Mouse (Mus musculus): ENCODE measurements around the gene Rab14. TPM values are rescaled to one million over a fixed set of nuclear protein-coding genes. Genes with fewer than 3 reads are reported as not detected.

Gene Rab14
- total RNA-seq, 2 experiments from 2014 or later: 218 to 225 TPM

DNA sequence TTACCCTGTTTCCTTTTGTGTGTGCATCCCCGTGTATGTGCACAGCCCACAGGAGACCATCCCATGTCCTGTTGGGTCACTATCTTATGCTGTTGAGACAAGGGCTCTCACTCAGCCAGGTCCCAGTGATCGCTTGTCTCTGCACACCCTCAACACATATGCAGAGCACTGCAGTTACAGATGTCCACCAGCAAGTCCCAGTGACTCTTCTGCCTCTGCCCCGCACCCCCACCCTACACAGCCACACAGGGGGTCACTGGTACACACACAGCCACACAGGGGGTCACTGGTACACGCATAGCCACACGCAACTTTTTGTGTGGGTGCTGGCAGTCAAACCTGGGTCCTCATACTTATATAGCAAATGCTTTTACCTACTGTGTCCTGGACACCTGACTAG is 37.5 kb downstream of the Rab14 start:
- intact Hi-C loops (cut with DNase I): no loop called here
- DNase-seq (ENCODE audit: extremely low spot score in 1 of 2, low spot score in 2 of 2): no peak

DNA sequence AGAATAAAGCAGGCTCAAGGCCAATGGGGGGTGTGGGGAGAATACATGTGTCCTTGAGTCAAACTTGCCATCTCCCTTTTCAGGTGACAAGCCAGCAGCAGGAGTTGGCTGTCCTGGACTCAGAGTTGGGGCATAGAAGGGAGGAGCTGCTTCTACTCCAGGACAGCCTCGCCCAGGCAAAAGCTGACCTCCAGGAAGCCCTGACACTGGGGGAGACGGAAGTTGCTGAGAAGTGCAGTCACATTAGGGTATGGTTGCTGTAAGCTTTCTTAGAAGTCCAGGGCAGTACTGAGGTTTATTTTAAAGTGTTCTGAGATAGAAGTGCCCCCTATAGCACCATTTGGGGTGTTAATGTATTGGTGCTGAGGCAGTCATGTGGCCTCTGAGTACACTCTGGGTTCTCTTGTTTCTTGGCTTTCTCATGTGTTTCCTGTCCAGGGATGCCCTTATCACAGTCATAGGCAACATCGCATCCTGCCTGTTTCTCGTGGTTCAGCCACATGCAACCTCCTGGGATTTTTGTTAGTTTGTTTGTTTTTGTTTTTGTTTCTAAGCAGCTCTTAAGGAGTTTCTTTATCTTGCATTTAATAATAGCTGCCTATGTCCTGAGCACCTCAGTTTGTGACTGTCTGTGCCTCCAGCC is 39.0 kb downstream of the Rab14 start:
- intact Hi-C loops (cut with DNase I): no loop called here
- DNase-seq (ENCODE audit: extremely low spot score in 1 of 2, low spot score in 2 of 2): no peak

DNA sequence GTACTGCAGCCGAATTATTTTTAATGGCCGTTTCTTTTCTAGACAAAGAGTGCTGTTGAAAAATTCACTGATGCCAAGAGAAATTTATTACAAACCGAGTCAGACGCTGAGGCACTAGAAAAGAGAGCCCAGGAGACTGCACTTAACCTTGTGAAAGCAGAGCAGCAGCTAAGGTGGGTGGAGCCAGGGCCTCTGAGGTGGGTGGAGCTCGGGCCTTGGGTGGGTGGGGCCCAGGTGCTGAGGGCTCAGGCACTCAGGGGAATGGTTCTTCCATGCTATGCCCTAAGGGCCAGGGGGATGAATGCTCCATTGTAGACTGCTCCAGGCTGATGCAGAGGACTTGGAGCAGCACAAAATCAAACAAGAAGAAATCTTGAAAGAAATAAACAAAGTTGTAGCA is 40.7 kb downstream of the Rab14 start:
- intact Hi-C loops (cut with DNase I): no loop called here
- no peak for DNase-seq (ENCODE audit: extremely low spot score in 1 of 2, low spot score in 2 of 2)

DNA sequence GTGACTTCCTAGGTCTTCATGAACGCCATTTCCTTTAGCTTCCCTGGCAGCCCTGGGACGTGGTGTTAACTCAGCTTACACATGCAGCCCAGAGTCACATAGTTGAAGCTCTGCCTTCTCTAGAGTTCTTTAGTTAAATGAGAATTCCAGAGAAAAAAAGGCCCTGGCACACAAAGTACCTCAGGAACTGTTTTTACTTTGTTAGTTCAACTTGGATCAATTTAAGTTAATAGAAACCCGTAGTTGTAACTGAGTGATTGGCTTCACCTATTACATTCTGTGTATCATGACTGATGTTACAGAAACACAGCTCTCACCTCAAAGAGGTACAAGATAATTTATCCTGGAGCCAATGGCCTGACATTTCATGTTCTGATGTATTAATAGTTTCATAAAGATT is 42.6 kb downstream of the Rab14 start:
- no peak for DNase-seq (ENCODE audit: extremely low spot score in 1 of 2, low spot score in 2 of 2)
- intact Hi-C loops (cut with DNase I): no loop called here

DNA sequence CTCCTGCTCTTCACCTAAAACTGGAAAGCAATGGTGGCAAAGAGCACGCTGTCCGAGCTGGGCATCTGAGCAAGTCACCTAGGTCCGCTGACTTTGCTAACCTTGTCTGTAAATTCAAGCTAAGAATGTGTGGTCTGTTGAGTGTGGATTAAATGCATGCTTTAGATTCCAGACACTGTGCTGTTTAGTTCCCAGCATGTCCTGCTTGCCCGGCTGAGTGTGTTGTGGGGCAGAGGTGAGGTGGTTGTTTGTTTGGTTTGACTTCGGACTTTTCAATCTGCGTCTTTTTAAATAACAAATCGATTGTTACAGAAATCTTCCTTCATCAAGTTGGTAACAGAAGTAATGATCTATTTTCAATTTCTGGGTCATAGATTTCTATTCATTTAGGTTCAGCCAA is 43.1 kb downstream of the Rab14 start:
- no peak for DNase-seq (ENCODE audit: extremely low spot score in 1 of 2, low spot score in 2 of 2)
- intact Hi-C loops (cut with DNase I): no loop called here

DNA sequence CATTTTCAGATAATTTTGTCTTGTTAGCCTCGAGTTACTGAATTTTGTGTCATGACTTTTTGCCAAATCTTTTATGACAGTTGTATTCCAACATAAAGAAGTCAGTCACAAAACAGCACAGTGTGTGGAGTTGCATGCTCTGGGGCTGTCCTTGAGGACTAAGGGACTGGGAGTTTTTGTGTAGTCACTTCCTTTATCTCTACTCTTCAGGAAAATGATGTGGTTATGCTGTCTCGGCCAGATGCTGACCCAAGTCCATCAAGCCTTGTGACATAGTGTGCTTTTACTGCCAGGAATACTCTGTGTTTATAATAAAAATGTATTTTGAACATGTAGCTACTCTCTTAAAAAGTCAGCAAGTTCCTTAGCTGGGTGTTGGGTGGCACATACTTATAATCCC is 43.9 kb downstream of the Rab14 start:
- intact Hi-C loops (cut with DNase I): no loop called here
- DNase-seq (ENCODE audit: extremely low spot score in 1 of 2, low spot score in 2 of 2): no peak

DNA sequence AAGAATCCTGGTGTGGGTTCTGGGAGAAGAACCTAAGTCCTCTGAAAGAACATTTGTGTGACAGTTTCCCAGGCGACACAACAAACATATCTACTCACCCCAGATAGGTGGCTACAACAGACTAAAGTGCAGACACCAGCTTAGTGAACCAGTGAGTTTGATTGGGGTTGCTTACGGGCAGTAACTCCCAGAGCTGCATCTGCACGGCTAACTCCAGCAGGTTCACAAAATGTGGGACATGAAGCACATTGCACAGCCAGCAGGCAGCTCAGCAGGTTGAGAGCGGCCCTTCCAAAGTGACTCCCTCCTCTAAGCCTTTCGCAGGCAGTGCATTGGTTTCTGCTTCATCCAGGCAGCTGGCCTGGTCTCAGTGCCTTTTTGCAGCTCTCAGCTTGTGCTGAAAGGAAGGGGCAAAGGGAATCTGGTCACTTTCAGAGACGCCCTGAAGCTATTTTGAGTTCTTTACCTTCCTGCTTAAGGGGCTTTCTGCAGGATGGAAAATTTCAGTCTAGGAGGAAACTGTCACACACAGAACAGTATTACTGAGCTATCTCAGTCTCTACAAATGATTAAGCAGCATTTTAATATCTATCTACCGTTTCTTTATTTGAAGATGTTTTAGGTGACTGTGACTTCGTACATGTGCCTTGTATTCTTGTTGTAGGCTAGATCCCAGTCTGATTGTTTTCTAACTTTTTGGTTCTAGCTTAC is 46.9 kb downstream of the Rab14 start:
- intact Hi-C loops (cut with DNase I): loop anchor here (5.0 kb wide), 1 partner anchor 33 kb away; no protein-coding TSS in a partner anchor
- no peak for DNase-seq (ENCODE audit: extremely low spot score in 1 of 2, low spot score in 2 of 2)

DNA sequence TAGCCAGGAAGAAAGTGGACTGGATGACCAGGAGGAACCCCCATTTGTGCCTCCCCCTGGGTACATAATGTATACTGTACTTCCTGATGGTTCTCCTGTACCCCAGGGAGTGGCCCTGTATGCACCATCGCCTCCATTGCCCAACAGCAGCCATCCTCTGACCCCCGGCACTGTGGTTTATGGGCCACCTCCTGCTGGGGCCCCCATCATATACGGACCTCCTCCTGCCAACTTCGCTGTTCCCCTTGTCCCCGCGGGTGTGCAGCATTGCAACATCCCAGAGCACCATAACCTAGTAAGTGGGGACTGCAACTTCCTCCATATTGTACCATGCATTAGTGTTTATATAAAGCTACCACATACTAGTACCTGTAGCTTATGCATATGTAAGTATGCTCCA is 47.7 kb downstream of the Rab14 start:
- intact Hi-C loops (cut with DNase I): loop anchor here (5.0 kb wide), 1 partner anchor 34 kb away; no protein-coding TSS in a partner anchor
- no peak for DNase-seq (ENCODE audit: extremely low spot score in 1 of 2, low spot score in 2 of 2)

DNA sequence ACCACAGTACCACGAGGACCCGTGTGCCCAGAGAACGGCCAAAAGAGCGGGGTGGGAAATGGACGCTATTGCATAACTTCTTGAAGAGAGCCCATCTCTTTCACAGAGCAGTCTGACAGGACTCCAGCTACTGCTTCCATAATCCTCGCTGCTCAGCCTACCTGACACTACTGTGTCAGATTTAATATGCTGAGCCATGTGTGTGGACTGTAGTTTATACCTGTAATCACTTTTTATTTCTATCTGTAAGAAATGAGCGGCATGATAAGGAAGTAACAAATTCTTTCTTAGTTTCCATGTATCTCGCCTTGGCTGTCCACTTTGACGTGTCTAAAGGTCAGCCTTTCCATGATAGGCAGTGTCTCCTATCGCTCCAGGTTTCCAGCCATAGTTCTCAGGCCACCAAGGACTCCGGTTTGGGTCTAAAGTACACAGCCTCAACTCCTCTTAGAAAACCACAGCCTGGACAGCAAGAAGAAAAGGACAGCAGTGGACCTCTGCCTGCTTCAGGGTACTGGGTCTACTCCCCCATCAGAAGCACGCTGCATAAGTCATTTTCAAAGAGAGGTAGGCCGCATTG is 49.5 kb downstream of the Rab14 start:
- intact Hi-C loops (cut with DNase I): loop anchor here (5.0 kb wide), 1 partner anchor 36 kb away; no protein-coding TSS in a partner anchor

DNA sequence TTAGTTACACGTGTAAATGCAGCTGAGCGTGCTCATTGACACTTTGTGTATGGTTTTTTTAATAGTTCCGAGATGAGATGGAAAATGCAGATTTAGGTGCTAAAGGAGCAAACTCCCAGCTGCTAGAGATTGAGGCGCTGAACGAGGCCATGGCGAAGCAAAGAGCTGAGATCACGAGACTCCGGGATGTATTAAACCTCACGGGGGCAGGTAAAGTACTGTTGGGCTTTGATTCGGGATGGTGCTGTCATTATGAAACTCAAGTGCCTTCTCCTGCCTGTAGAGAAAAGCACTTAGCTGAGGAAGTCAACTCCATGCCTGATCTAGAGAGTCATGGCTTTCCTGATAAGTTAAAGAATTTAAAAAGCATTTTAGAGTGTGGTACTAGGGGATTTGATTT is 52.1 kb downstream of the Rab14 start:
- DNase-seq (ENCODE audit: extremely low spot score in 1 of 2, low spot score in 2 of 2): no peak
- intact Hi-C loops (cut with DNase I): no loop called here

More for the DNA sequence above, 49.5 kb downstream of the Rab14 start:
- DNase-seq (ENCODE audit: extremely low spot score in 1 of 2, low spot score in 2 of 2): no peak

DNA sequence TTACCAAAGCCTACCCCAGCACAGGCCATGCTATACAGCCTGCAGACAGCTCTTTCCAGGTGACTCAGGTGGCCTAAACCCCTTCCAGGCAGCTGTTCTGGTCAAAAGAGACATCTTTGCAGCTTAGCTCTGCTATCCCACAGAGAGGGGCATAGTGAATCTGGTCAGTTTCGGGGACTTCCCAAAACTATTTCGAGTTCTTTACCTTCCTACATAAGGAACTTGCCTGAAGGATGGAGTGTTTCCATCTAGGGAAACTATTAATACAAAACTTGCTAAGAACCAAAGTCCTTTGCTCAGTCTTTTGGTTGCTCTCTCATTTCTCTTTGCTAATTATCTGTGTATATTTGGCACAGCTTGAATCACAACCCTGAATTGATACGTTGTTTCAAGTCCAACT is 59.2 kb downstream of the Rab14 start:
- intact Hi-C loops (cut with DNase I): no loop called here
- no peak for DNase-seq (ENCODE audit: extremely low spot score in 1 of 2, low spot score in 2 of 2)

DNA sequence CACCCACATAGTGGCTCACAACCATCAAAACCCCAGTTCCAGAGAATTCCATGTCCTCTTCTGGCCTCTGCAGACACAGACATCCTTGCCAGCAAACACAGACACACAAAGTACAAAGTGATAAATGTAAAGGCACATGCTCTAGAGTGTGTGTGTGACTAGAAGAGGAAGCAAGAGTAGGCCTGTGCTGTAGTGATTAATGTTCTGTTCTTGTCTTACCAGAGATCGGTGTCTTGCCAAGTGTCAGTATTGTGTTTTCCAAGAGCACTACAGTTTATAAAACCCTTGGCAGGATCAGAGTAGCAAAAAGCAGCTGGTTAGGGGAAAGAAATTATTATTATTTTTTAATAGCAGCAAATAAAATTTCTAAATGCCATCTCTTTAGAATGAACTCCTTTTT is 62.3 kb downstream of the Rab14 start:
- intact Hi-C loops (cut with DNase I): no loop called here

DNA sequence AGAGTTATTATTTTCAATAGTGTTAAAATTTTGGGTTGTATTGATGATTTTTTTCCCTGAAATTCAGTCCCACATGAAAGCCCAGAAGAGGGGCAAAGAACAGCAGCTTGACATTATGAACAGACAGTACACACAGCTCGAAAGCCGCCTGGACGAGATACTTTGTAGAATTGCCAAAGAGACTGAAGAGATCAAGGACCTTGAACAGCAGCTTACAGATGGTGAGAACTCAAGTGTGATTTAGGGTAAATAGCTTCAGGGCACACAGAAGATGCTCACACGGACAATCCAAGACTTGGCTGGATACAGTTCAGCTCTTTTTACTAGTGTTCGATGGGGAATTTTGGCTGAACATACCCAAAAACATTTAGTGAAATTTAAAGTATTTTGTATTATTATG is 67.0 kb downstream of the Rab14 start:
- intact Hi-C loops (cut with DNase I): no loop called here

More for the DNA sequence above, 62.3 kb downstream of the Rab14 start:
- DNase-seq (ENCODE audit: extremely low spot score in 1 of 2, low spot score in 2 of 2): no peak

DNA sequence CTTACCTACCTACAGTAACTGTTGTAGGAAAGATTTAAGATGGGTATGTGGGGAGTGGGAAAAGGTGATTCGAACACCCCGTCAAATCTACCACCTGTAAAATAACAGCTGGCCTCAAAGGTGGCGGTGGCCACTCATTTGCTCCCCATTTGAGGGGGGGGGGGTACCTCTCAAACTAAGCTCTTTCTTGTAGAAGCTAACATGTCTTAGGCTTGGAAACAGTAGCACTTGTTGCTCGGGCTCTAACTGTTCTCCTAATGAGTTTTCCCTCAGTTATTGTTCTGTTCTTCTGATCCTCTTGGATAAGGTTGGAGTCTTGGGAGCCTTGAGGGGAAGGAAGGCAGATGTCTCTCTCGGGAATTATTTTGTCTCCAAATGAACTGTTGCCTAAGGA is 68.3 kb downstream of the Rab14 start:
- DNase-seq (ENCODE audit: extremely low spot score in 1 of 2, low spot score in 2 of 2): no peak
- intact Hi-C loops (cut with DNase I): no loop called here

More for the DNA sequence above, 67.0 kb downstream of the Rab14 start:
- no peak for DNase-seq (ENCODE audit: extremely low spot score in 1 of 2, low spot score in 2 of 2)

DNA sequence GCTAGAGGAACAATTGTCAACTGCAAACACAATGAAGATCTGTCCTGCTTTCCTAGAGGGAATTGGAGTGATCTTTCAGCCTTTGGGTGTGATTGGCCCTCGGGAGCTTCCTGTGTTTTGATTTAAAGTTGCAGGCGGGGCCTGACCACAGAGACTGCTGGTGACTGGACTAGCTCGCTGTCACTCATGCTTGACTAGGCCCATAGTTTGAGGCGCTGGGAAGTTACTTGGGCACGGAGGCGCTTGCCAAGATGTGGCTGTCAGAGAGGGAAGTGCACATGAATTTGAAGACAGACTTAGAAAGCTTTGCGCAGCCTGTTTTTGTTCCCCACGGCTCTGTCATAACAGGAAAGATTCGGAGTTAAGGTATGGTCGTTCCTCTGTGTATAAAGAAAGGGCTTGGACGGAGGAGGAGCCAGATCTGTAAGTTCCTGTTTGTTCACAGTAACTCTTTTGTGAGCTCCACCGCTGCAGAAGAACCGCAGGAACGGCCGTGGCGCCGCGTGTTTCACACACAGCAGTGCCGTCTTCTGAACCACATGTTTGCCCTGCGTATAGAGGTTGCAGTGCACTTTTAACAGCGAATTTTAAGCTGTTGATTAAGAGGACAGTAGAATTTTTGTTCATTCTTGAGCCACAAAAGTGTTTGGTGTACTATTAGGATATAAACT is 68.8 kb downstream of the Rab14 start:
- DNase-seq (ENCODE audit: extremely low spot score in 1 of 2, low spot score in 2 of 2): peak; percentile 93
- intact Hi-C loops (cut with DNase I): no loop called here

DNA sequence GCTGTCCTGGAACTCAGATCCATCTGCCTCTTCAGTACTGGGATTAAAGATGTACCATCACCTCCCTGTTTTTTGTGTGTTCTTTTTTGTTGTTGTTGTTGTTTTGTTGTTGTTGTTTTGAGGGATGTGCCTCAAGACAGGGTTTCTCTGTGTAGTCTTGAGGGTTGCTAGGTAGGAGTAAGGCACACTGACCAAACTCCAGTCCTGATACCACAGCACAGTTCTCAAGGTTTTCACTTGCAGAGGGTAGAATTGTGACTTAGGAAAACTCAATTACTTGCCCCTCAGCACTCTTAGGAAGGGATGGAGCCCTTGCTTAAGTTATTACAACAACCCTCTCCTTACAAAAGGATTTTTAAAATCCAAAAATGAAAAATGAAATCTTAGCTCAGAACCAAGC is 69.4 kb downstream of the Rab14 start:
- intact Hi-C loops (cut with DNase I): no loop called here
- DNase-seq (ENCODE audit: extremely low spot score in 1 of 2, low spot score in 2 of 2): no peak
